Mouse (Mus musculus): ENCODE results near the gene Klk1b5.

Klk1b5 gene

GRCm38 (mm10) chr7:44254930-44255329, 39.2 kb downstream of the Klk1b5 start:
- no peak for DNase-seq

GRCm38 (mm10) chr7:44257278-44257677, 41.5 kb downstream of the Klk1b5 start, which contains the start of gene Acp4:
Gene Acp4 (minus strand): TSS chr7:44257378.
- no peak for DNase-seq

- DNase-seq, result no peak
Measured at GRCm38 (mm10) chr7:44260410-44260809, 44.7 kb downstream of the Klk1b5 start.

GRCm38 (mm10) chr7:44261147-44261546, 45.4 kb downstream of the Klk1b5 start, which contains the start of gene Gm15517:
Gene Gm15517 (plus strand): TSS chr7:44261447.
- DNase-seq, result no peak

GRCm38 (mm10) chr7:44262791-44263643, 47.3 kb downstream of the Klk1b5 start:
- peak; percentile 75 to 81 for DNase-seq

GRCm38 (mm10) chr7:44268117-44268516, 52.4 kb downstream of the Klk1b5 start:
- DNase-seq, result no peak

- DNase-seq, result no peak
Measured at GRCm38 (mm10) chr7:44269397-44269796, 53.7 kb downstream of the Klk1b5 start.
